Comparison of ENCODE assay signal across 26 mouse cellular contexts in genomic region chr5:143316605-143317287, GRCm38 (mm10). TPM values are rescaled to one million over a fixed set of nuclear protein-coding genes. Genes with fewer than 3 reads are reported as not detected.
DNase-seq lines count a peak whose midpoint lies in the region; TF ChIP-seq lines count a peak whose summit lies in the region.
"Had no signal": no experiment of that assay in that cellular context is flagged by ENCODE, and none has a peak within 500 bp of the region (broad histone marks: within the 10 kb centered on the region; RNA-seq: fewer than 3 reads in every experiment).

No protein-coding gene starts in this region.

- DNase-seq in layer of hippocampus, adult 2 months (ENCODE audit: low spot score in 2 of 2), result no peak
- DNase-seq in layer of hippocampus, adult 11-12 months (ENCODE audit: low spot score), result no peak
- peak; percentile 74 for DNase-seq in adrenal gland, adult 8-10 months
- peak; percentile 62 to 70 for DNase-seq in adrenal gland, postnatal 36 days
- peak; percentile 37 to 41 for DNase-seq in cerebellum, postnatal 36 days
- DNase-seq in right cerebral cortex, postnatal 10 days (ENCODE audit: low spot score in 2 of 2), result no peak
- DNase-seq in frontal cortex, adult 2 months (ENCODE audit: extremely low spot score in 1 of 2, low spot score in 1 of 2), result no peak
- DNase-seq: embryo, embryonic 11 days; gastrocnemius, adult 2 months; liver, embryonic 13.5 days; lung, embryonic 14.5 days; midbrain, embryonic 14.5 days; right cerebral cortex, postnatal 4 days; thymus, postnatal 25 days had no signal

- H3K27ac ChIP-seq in layer of hippocampus, adult 2 months, result peak overlapping the region; percentile 36; the same call in 1 of the 2 replicates
- H3K27ac ChIP-seq: embryonic facial prominence, embryonic 13.5 days; forebrain, embryonic 12.5 days; gastrocnemius, adult 2 months; hindbrain, embryonic 12.5 days; kidney, postnatal 0 days; liver, embryonic 13.5 days; neural tube, embryonic 12.5 days; stomach, embryonic 15.5 days had no signal

- no peak overlapping the region for H3K4me3 ChIP-seq in layer of hippocampus, adult 2 months
- H3K4me3 ChIP-seq: embryonic facial prominence, embryonic 13.5 days; erythroblast, embryonic 14.5 days; forebrain, embryonic 12.5 days; gastrocnemius, adult 2 months; hindbrain, embryonic 12.5 days; liver, embryonic 13.5 days; neural tube, embryonic 12.5 days; stomach, embryonic 15.5 days had no signal

- TF ChIP-seq CTCF in layer of hippocampus, adult 2 months (conservative IDR thresholded peaks at IDR 0.05), result no peak

RNA-seq across cellular contexts. Expression of gene E130309D02Rik, which starts 1.6 kb away (rescaled TPM):
- total RNA-seq in layer of hippocampus, adult 2 months (2021), result 10 to 100 TPM; 24.8 to 25.0 TPM
- 10 to 100 TPM; 22.1 to 34.5 (median 28.6) TPM for total RNA-seq in adrenal gland, adult 8-10 months (2022)
- 10 to 100 TPM; 24.2 to 33.2 TPM for total RNA-seq in adrenal gland, postnatal 36 days (2021)
- polyA plus RNA-seq in frontal cortex, adult 2 months (2012; rRNA removed), result 16.9 and 17.0 TPM in 2 replicates

RNA-seq across cellular contexts. Expression of gene Zdhhc4, which starts 12.3 kb away (rescaled TPM):
- total RNA-seq in layer of hippocampus, adult 2 months (2021), result 10 to 100 TPM; 50.1 to 56.3 TPM
- total RNA-seq in adrenal gland, adult 8-10 months (2022), result 10 to 100 TPM; 60.3 to 74.8 (median 66.3) TPM
- total RNA-seq in adrenal gland, postnatal 36 days (2021), result 10 to 100 TPM; 54.7 to 60.4 TPM
- polyA plus RNA-seq in frontal cortex, adult 2 months (2012; rRNA removed), result 68.2 and 75.4 TPM in 2 replicates

RNA-seq across cellular contexts. Expression of gene Zfp853, which starts 23.3 kb away (rescaled TPM):
- total RNA-seq in layer of hippocampus, adult 2 months (2021), result 1 to 10 TPM; 3.5 to 4.8 TPM
- total RNA-seq in adrenal gland, adult 8-10 months (2022), result under 1 TPM; 0.20 to 0.54 (median 0.46) TPM
- under 1 TPM; 0.36 to 0.40 TPM for total RNA-seq in adrenal gland, postnatal 36 days (2021)
- polyA plus RNA-seq in frontal cortex, adult 2 months (2012; rRNA removed), result 8.8 TPM in 2 replicates
- total RNA-seq: megakaryocyte-erythroid progenitor cell, adult 5-6 weeks had no signal
- polyA plus RNA-seq: heart, embryonic 14.5 days; hindbrain, embryonic 12.5 days; inflammation-experienced regulatory T-cells, adult 6 months; liver, embryonic 13.5 days; lung, embryonic 14.5 days; neural tube, embryonic 12.5 days had no signal

RNA-seq across cellular contexts. Expression of gene Grid2ip, which starts 40.4 kb away (rescaled TPM):
- 1 to 10 TPM; 1.2 to 2.2 TPM for total RNA-seq in layer of hippocampus, adult 2 months (2021)
- 1 to 10 TPM in 1 of 4 experiments, under 1 TPM in 3; 0.61 to 1.2 (median 0.91) TPM for total RNA-seq in adrenal gland, adult 8-10 months (2022)
- under 1 TPM; 0.20 to 0.30 TPM for total RNA-seq in adrenal gland, postnatal 36 days (2021)
- polyA plus RNA-seq in frontal cortex, adult 2 months (2012; rRNA removed), result 6.2 and 7.5 TPM in 2 replicates
- total RNA-seq: gastrocnemius, adult 2 months; heart, adult 8-10 months; heart, postnatal 25 days; megakaryocyte-erythroid progenitor cell, adult 5-6 weeks had no signal
- polyA plus RNA-seq: erythroblast, embryonic 14.5 days; inflammation-experienced regulatory T-cells, adult 6 months; liver, embryonic 13.5 days had no signal

RNA-seq across cellular contexts. Expression of gene Zfp316, which starts 46.9 kb away (rescaled TPM):
- total RNA-seq in layer of hippocampus, adult 2 months (2021), result 10 to 100 TPM; 24.0 to 24.3 TPM
- 10 to 100 TPM; 11.0 to 13.1 (median 12.0) TPM for total RNA-seq in adrenal gland, adult 8-10 months (2022)
- 1 to 10 TPM; 5.2 to 9.7 TPM for total RNA-seq in adrenal gland, postnatal 36 days (2021)
- 14.9 and 15.7 TPM in 2 replicates for polyA plus RNA-seq in frontal cortex, adult 2 months (2012; rRNA removed)

Comparison
In these comparisons a context has a peak if more than half of its experiments do, and no peak if none do; other contexts are left out.
1. DNase-seq: peak in adrenal gland, adult 8-10 months (single experiment), adrenal gland, postnatal 36 days (2 of 2) and cerebellum, postnatal 36 days (2 of 2); none in layer of hippocampus, adult 2 months (0 of 2), layer of hippocampus, adult 11-12 months (single experiment), right cerebral cortex, postnatal 10 days (0 of 2) and frontal cortex, adult 2 months (0 of 2).